17 mouse cellular contexts compared by ENCODE assay signal in the genomic region with DNA sequence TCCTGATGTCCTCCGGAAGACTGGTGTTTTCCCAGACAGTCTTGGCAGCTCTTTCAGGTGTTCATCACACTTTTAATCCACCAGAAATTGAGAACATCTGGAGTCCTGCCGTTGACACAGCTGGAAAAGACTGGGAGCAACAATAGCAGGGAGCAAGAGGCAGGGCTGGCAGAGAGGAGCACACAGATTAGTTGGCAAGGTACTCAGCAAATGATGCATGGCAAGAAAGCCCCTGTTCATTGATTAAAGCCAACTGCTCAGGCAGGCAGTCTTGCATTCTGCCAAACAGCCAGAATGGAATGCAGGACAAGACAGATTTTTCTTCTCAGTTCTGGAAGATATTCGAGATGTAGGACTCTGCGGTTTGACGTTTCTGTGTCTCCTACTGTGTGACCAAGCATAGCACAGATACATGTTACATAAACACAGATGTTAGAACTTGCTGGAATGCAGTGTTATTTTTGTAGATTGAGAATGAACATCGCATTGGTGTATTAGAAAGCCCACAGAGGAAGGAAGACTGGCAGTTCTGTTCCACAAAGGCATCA.
DNase-seq lines count a peak whose midpoint lies in the region; ATAC-seq and TF ChIP-seq lines count a peak whose summit lies in the region.
"Had no signal": no experiment of that assay in that cellular context is flagged by ENCODE, and none has a peak within 500 bp of the region (broad histone marks: within the 10 kb centered on the region; RNA-seq: fewer than 3 reads in every experiment).

No protein-coding gene starts in this region.

- no peak for ATAC-seq in midbrain, embryonic 15.5 days (replicated peaks)
- ATAC-seq in embryonic facial prominence, embryonic 13.5 days (ENCODE audit: insufficient number of reproducible peaks, insufficient read depth, low FRiP score, low TSS enrichment, low read depth): 0 out of 2 replicates have a peak, but pooled peaks have one; percentile 32
- ATAC-seq in kidney, embryonic 14.5 days (ENCODE audit: low FRiP score, low TSS enrichment): no peak
- ATAC-seq: activated CD4-positive, CD25-positive, alpha-beta regulatory T cell, adult 4 months; forebrain, embryonic 15.5 days had no signal

- H3K36me3 ChIP-seq in midbrain, embryonic 10.5 days: no peaks in the 10 kb centered on the region
- H3K36me3 ChIP-seq in midbrain, embryonic 15.5 days (replicated peaks): no peaks in the 10 kb centered on the region
- no peaks in the 10 kb centered on the region for H3K36me3 ChIP-seq in embryonic facial prominence, embryonic 13.5 days
- no peaks in the 10 kb centered on the region for H3K36me3 ChIP-seq in thymus, adult 2 months (ENCODE audit: control insufficient read depth, insufficient read depth, low read length)
- no peaks in the 10 kb centered on the region for H3K36me3 ChIP-seq in kidney, embryonic 14.5 days (ENCODE audit: control insufficient read depth, insufficient read depth, low read length)
- H3K36me3 ChIP-seq: forebrain, embryonic 15.5 days; G1E had no signal

- no peak for TF ChIP-seq POLR2A in thymus, adult 2 months (IDR thresholded peaks at IDR 0.05; ENCODE audit: control insufficient read depth, extremely low read depth, insufficient read depth, low read length, poor library complexity)

- H3K4me2 ChIP-seq in midbrain, embryonic 15.5 days: no peak overlapping the region
- H3K4me2 ChIP-seq in embryonic facial prominence, embryonic 13.5 days: no peak overlapping the region
- no peak overlapping the region for H3K4me2 ChIP-seq in kidney, embryonic 14.5 days (replicated peaks; ENCODE audit: low read depth, low read length)
- H3K4me2 ChIP-seq: forebrain, embryonic 15.5 days had no signal

- no peak overlapping the region for H3K4me3 ChIP-seq in midbrain, embryonic 10.5 days
- no peak overlapping the region for H3K4me3 ChIP-seq in midbrain, embryonic 15.5 days
- H3K4me3 ChIP-seq in embryonic facial prominence, embryonic 13.5 days: no peak overlapping the region
- no peak overlapping the region for H3K4me3 ChIP-seq in thymus, adult 2 months (ENCODE audit: control insufficient read depth, insufficient read depth, low read length)
- no peak overlapping the region for H3K4me3 ChIP-seq in kidney, embryonic 14.5 days (ENCODE audit: low read length)
- H3K4me3 ChIP-seq: forebrain, embryonic 15.5 days had no signal

- intact Hi-C loops in heart, postnatal 25 days (cut with DNase I): no loop called here

- H3K27me3 ChIP-seq in midbrain, embryonic 10.5 days (ENCODE audit: low read depth, poor library complexity, severe bottlenecking): no peaks in the 10 kb centered on the region
- no peaks in the 10 kb centered on the region for H3K27me3 ChIP-seq in midbrain, embryonic 15.5 days (replicated peaks)
- H3K27me3 ChIP-seq in embryonic facial prominence, embryonic 13.5 days: no peaks in the 10 kb centered on the region
- no peaks in the 10 kb centered on the region for H3K27me3 ChIP-seq in thymus, adult 2 months (ENCODE audit: control insufficient read depth, insufficient read depth, low read length)
- H3K27me3 ChIP-seq in kidney, embryonic 14.5 days (ENCODE audit: control insufficient read depth, insufficient read depth, low read length): no peaks in the 10 kb centered on the region
- H3K27me3 ChIP-seq: forebrain, embryonic 15.5 days had no signal

- no peaks in the 10 kb centered on the region for H3K9me3 ChIP-seq in midbrain, embryonic 10.5 days (replicated peaks)
- H3K9me3 ChIP-seq in midbrain, embryonic 15.5 days: no peaks in the 10 kb centered on the region
- no peaks in the 10 kb centered on the region for H3K9me3 ChIP-seq in embryonic facial prominence, embryonic 13.5 days
- no peaks in the 10 kb centered on the region for H3K9me3 ChIP-seq in kidney, embryonic 14.5 days (ENCODE audit: control insufficient read depth, low read length)
- H3K9me3 ChIP-seq: forebrain, embryonic 15.5 days had no signal

- no peak overlapping the region for H3K9ac ChIP-seq in midbrain, embryonic 15.5 days
- H3K9ac ChIP-seq in embryonic facial prominence, embryonic 13.5 days: no peak overlapping the region
- no peak overlapping the region for H3K9ac ChIP-seq in kidney, embryonic 14.5 days (ENCODE audit: low read depth, low read length)
- H3K9ac ChIP-seq: forebrain, embryonic 15.5 days had no signal

- H3K27ac ChIP-seq in midbrain, embryonic 10.5 days (replicated peaks): no peak overlapping the region
- H3K27ac ChIP-seq in midbrain, embryonic 15.5 days: no peak overlapping the region
- H3K27ac ChIP-seq in embryonic facial prominence, embryonic 13.5 days: no peak overlapping the region
- no peak overlapping the region for H3K27ac ChIP-seq in thymus, adult 2 months (ENCODE audit: control insufficient read depth, insufficient read depth, low read length)
- no peak overlapping the region for H3K27ac ChIP-seq in kidney, embryonic 14.5 days (ENCODE audit: low read depth, low read length)
- H3K27ac ChIP-seq: forebrain, embryonic 15.5 days had no signal

- no peaks in the 10 kb centered on the region for H3K4me1 ChIP-seq in midbrain, embryonic 10.5 days
- no peaks in the 10 kb centered on the region for H3K4me1 ChIP-seq in midbrain, embryonic 15.5 days
- 0 out of 2 replicates have a peak, but pooled peaks cover 5% of the 10 kb centered on the region for H3K4me1 ChIP-seq in embryonic facial prominence, embryonic 13.5 days
- H3K4me1 ChIP-seq in thymus, adult 2 months (replicated peaks; ENCODE audit: control insufficient read depth, insufficient read depth, low read length): no peaks in the 10 kb centered on the region
- no peaks in the 10 kb centered on the region for H3K4me1 ChIP-seq in kidney, embryonic 14.5 days (ENCODE audit: control insufficient read depth, insufficient read depth, low read length)
- H3K4me1 ChIP-seq: forebrain, embryonic 15.5 days had no signal

- peak; percentile 27 for DNase-seq in heart, adult 11 months
- no peak for DNase-seq in heart, postnatal 25 days (ENCODE audit: low spot score)
- peak; percentile 14 for DNase-seq in midbrain, embryonic 10.5 days (ENCODE audit: low spot score)
- peak; percentile 50 for DNase-seq in mesoderm, embryonic 11.5 days (ENCODE audit: low read depth, low spot score)
- no peak for DNase-seq in thymus, adult 2 months
- DNase-seq: B cell, adult 2 months; gastrocnemius, postnatal 36 days; kidney, adult 8-10 months; liver; right cerebral cortex, adult 18-20 months; thymus, postnatal 4 days had no signal

- no peak for TF ChIP-seq CTCF in thymus, adult 2 months (IDR thresholded peaks at IDR 0.05; ENCODE audit: borderline replicate concordance, control insufficient read depth, extremely low read depth, insufficient read depth, low read length, poor library complexity)

- 53% methylated on average over 6 of the region's 6 CpGs for WGBS in midbrain, embryonic 10.5 days
- WGBS in midbrain, embryonic 15.5 days: 51% methylated on average over 6 of the region's 6 CpGs
- WGBS in embryonic facial prominence, embryonic 13.5 days: 32% methylated on average over 6 of the region's 6 CpGs
- 85% methylated on average over 6 of the region's 6 CpGs for WGBS in thymus, adult 2 months
- WGBS in kidney, embryonic 14.5 days: 42% methylated on average over 6 of the region's 6 CpGs

Comparison
In these comparisons a context has a peak if more than half of its experiments do, and no peak if none do; other contexts are left out.
1. DNase-seq: peak in heart, adult 11 months (single experiment), midbrain, embryonic 10.5 days (single experiment) and mesoderm, embryonic 11.5 days (single experiment); none in heart, postnatal 25 days (single experiment) and thymus, adult 2 months (single experiment).